Mouse (Mus musculus): ENCODE measurements around the gene Ncbp3.
A peak's percentile ranks its signal among the peaks of the same experiment; 100 is the strongest.

Gene Ncbp3

GRCm38 (mm10) chr11:73085391-73085790, 37.8 kb downstream of the Ncbp3 start:
- no peak for DNase-seq (ENCODE audit: low spot score in 2 of 2)

- DNase-seq (ENCODE audit: low spot score in 2 of 2): no peak
Observed at GRCm38 (mm10) chr11:73087700-73088480, 40.3 kb downstream of the Ncbp3 start.

- no peak for DNase-seq (ENCODE audit: low spot score in 2 of 2)
Observed at GRCm38 (mm10) chr11:73090283-73090682, 42.7 kb downstream of the Ncbp3 start, which contains the start of gene Itgae. Gene Itgae, plus strand, starts transcription at chr11:73090583.

GRCm38 (mm10) chr11:73090826-73091225, 43.2 kb downstream of the Ncbp3 start:
- DNase-seq (ENCODE audit: low spot score in 2 of 2): no peak

GRCm38 (mm10) chr11:73092057-73092456, 44.5 kb downstream of the Ncbp3 start:
- no peak for DNase-seq (ENCODE audit: low spot score in 2 of 2)

GRCm38 (mm10) chr11:73092877-73093276, 45.3 kb downstream of the Ncbp3 start:
- DNase-seq (ENCODE audit: low spot score in 2 of 2): no peak

- no peak for DNase-seq (ENCODE audit: low spot score in 2 of 2)
Observed at GRCm38 (mm10) chr11:73094231-73094995, 46.8 kb downstream of the Ncbp3 start.

- no peak for DNase-seq (ENCODE audit: low spot score in 2 of 2)
Observed at GRCm38 (mm10) chr11:73098860-73099259, 51.3 kb downstream of the Ncbp3 start.

GRCm38 (mm10) chr11:73099976-73100750, 52.6 kb downstream of the Ncbp3 start:
- no peak for DNase-seq (ENCODE audit: low spot score in 2 of 2)

- no peak for DNase-seq (ENCODE audit: low spot score in 2 of 2)
Observed at GRCm38 (mm10) chr11:73101308-73101707, 53.7 kb downstream of the Ncbp3 start.

GRCm38 (mm10) chr11:73105246-73105645, 57.7 kb downstream of the Ncbp3 start:
- no peak for DNase-seq (ENCODE audit: low spot score in 2 of 2)

GRCm38 (mm10) chr11:73107358-73107757, 59.8 kb downstream of the Ncbp3 start:
- peak in 1 of 2 experiments; percentile 34 for DNase-seq (ENCODE audit: low spot score in 2 of 2)

- no peak for DNase-seq (ENCODE audit: low spot score in 2 of 2)
Observed at GRCm38 (mm10) chr11:73108195-73108897, 60.8 kb downstream of the Ncbp3 start.

- DNase-seq (ENCODE audit: low spot score in 2 of 2): no peak
Observed at GRCm38 (mm10) chr11:73108898-73109625, 61.5 kb downstream of the Ncbp3 start.

- no peak for DNase-seq (ENCODE audit: low spot score in 2 of 2)
Observed at GRCm38 (mm10) chr11:73109941-73110340, 62.4 kb downstream of the Ncbp3 start.

- DNase-seq (ENCODE audit: low spot score in 2 of 2): no peak
Observed at GRCm38 (mm10) chr11:73111414-73111813, 63.8 kb downstream of the Ncbp3 start.

GRCm38 (mm10) chr11:73126495-73126894, 78.9 kb downstream of the Ncbp3 start:
- DNase-seq (ENCODE audit: low spot score in 2 of 2): no peak

GRCm38 (mm10) chr11:73131020-73131419, 83.4 kb downstream of the Ncbp3 start:
- no peak for DNase-seq (ENCODE audit: low spot score in 2 of 2)

- DNase-seq (ENCODE audit: low spot score in 2 of 2): no peak
Observed at GRCm38 (mm10) chr11:73132999-73133398, 85.4 kb downstream of the Ncbp3 start.

- no peak for DNase-seq (ENCODE audit: low spot score in 2 of 2)
Observed at GRCm38 (mm10) chr11:73134222-73134621, 86.6 kb downstream of the Ncbp3 start.

GRCm38 (mm10) chr11:73136587-73136986, 89.0 kb downstream of the Ncbp3 start:
- no peak for DNase-seq (ENCODE audit: low spot score in 2 of 2)
